Mouse (Mus musculus) CH12.LX (cell line): Measurements from ENCODE around the gene Ginm1. TPM values are rescaled to one million over a fixed set of nuclear protein-coding genes. Genes with fewer than 3 reads are reported as not detected.

Experiments used
- DNase-seq: peaks from one replicate; pipeline ENCODE4 v3.0.0-alpha.2; 2013; ENCODE audit errors: extremely low read depth
- H3K27ac ChIP-seq: 2 replicates; pipeline ENCODE4 v1.5.1; 2012; ENCODE audit warnings: low read depth, mild to moderate bottlenecking, control low read depth, moderate library complexity; ENCODE audit not compliant: insufficient read depth
- H3K27me3 ChIP-seq: replicated peaks from 2 replicates; pipeline ENCODE3; 2012; ENCODE audit warnings: inconsistent platforms
- H3K36me3 ChIP-seq, 2 experiments: replicated peaks in 1 of 2; 2 replicates each; pipeline versions ENCODE3 to v1.6.1; 2012; ENCODE audit warnings: inconsistent platforms in 1 of 2, low read length in 1 of 2, mild to moderate bottlenecking in 1 of 2, mixed read lengths in 1 of 2, moderate library complexity in 1 of 2; ENCODE audit not compliant: control insufficient read depth in 1 of 2, insufficient read depth in 1 of 2
- H3K4me1 ChIP-seq, 2 experiments: 2 replicates each; pipeline ENCODE4 v1.6.1; 2012; ENCODE audit warnings: inconsistent platforms in 1 of 2, moderate library complexity in 1 of 2; ENCODE audit not compliant: insufficient read depth in 2 of 2, control insufficient read depth in 1 of 2
- H3K4me2 ChIP-seq: 2 replicates; pipeline ENCODE4 v1.6.1; 2012; ENCODE audit warnings: low read depth, mild to moderate bottlenecking, control low read depth; ENCODE audit not compliant: poor library complexity, insufficient read depth, severe bottlenecking
- H3K4me3 ChIP-seq, 3 experiments: fragments of 150-350 bp in 1 of 3; sonication (generic) in 1 of 3; replicated peaks in 1 of 3; 2 replicates each; pipeline versions ENCODE3 to v1.5.1; 2011 to 2012; ENCODE audit warnings: low read depth in 2 of 3, low read length in 2 of 3, mild to moderate bottlenecking in 2 of 3, moderate library complexity in 2 of 3, control low read depth in 1 of 3, improper control_type of control experiment in 1 of 3, inconsistent platforms in 1 of 3, mixed read lengths in 1 of 3; ENCODE audit not compliant: poor library complexity in 1 of 3
- H3K79me2 ChIP-seq: replicated peaks from 2 replicates; pipeline ENCODE4 v1.6.1; 2012; ENCODE audit warnings: mild to moderate bottlenecking, moderate library complexity; ENCODE audit not compliant: control insufficient read depth, poor library complexity, insufficient read depth, severe bottlenecking; ENCODE audit errors: extremely low read depth
- H3K9ac ChIP-seq: 2 replicates; pipeline ENCODE4 v1.6.1; 2012; ENCODE audit warnings: low read depth, mild to moderate bottlenecking, control low read depth, moderate library complexity; ENCODE audit not compliant: insufficient read depth
- H3K9me3 ChIP-seq: replicated peaks from 2 replicates; pipeline ENCODE3; 2012; ENCODE audit warnings: low read length, inconsistent platforms, mixed read lengths
- BHLHE40 ChIP-seq: IDR thresholded peaks from 2 replicates; pipeline ENCODE4 v1.6.1; 2011; ENCODE audit warnings: mild to moderate bottlenecking, low read depth, low read length, improper control_type of control experiment
- CHD1 ChIP-seq: IDR thresholded peaks from 2 replicates; pipeline ENCODE4 v1.6.1; 2012; ENCODE audit warnings: low read depth, low read length, improper control_type of control experiment, inconsistent platforms
- CHD2 ChIP-seq: IDR thresholded peaks from 2 replicates; pipeline ENCODE4 v1.6.1; 2011; ENCODE audit warnings: low read length, improper control_type of control experiment
- CTCF ChIP-seq, 2 experiments: IDR thresholded peaks in 1 of 2; conservative IDR thresholded peaks in 1 of 2; 2 replicates each; pipeline ENCODE4 v1.5.1; 2011 to 2012; ENCODE audit warnings: low read depth in 2 of 2, low read length in 2 of 2, improper control_type of control experiment in 1 of 2, inconsistent platforms in 1 of 2, mild to moderate bottlenecking in 1 of 2, moderate library complexity in 1 of 2
- E2F4 ChIP-seq: IDR thresholded peaks from 2 replicates; pipeline ENCODE4 v1.6.1; 2011; ENCODE audit warnings: low read depth, low read length, improper control_type of control experiment; ENCODE audit not compliant: insufficient replicate concordance
- ELF1 ChIP-seq: IDR thresholded peaks from 2 replicates; pipeline ENCODE4 v1.6.1; 2014; ENCODE audit warnings: low read depth, mild to moderate bottlenecking, inconsistent platforms, low read length, improper control_type of control experiment
- EP300 ChIP-seq: IDR thresholded peaks from 2 replicates; pipeline ENCODE4 v1.6.1; 2011; ENCODE audit warnings: low read length, improper control_type of control experiment
- ETS1 ChIP-seq: conservative IDR thresholded peaks from 2 replicates; pipeline ENCODE4 v1.6.1; 2012; ENCODE audit warnings: low read depth, mild to moderate bottlenecking, inconsistent platforms, low read length, improper control_type of control experiment, moderate library complexity
- GABPA ChIP-seq: IDR thresholded peaks from 2 replicates; pipeline ENCODE4 v1.6.1; 2012; ENCODE audit warnings: low read depth, low read length, improper control_type of control experiment, inconsistent platforms; ENCODE audit not compliant: insufficient replicate concordance
- HCFC1 ChIP-seq: IDR thresholded peaks from 2 replicates; pipeline ENCODE4 v1.6.1; 2012; ENCODE audit warnings: low read depth, mild to moderate bottlenecking, inconsistent platforms, low read length, improper control_type of control experiment
- IRF4 ChIP-seq: IDR thresholded peaks from 2 replicates; pipeline ENCODE4 v1.6.1; 2014; ENCODE audit warnings: low read depth, mild to moderate bottlenecking, inconsistent platforms, low read length, improper control_type of control experiment
- KAT2A ChIP-seq: IDR thresholded peaks from 2 replicates; pipeline ENCODE4 v1.6.1; 2012; ENCODE audit warnings: low read length, improper control_type of control experiment, inconsistent platforms; ENCODE audit not compliant: insufficient replicate concordance
- MAFK ChIP-seq: IDR thresholded peaks from 2 replicates; pipeline ENCODE4 v1.6.1; 2011; ENCODE audit warnings: low read length, improper control_type of control experiment; ENCODE audit not compliant: insufficient replicate concordance
- MAX ChIP-seq: IDR thresholded peaks from 2 replicates; pipeline ENCODE4 v1.6.1; 2011; ENCODE audit warnings: low read length, improper control_type of control experiment
- MAZ ChIP-seq: IDR thresholded peaks from 2 replicates; pipeline ENCODE4 v1.6.1; 2012; ENCODE audit warnings: low read depth, mild to moderate bottlenecking, inconsistent platforms, low read length, improper control_type of control experiment, moderate library complexity
- MEF2A ChIP-seq: IDR thresholded peaks from 2 replicates; pipeline ENCODE4 v1.6.1; 2014; ENCODE audit warnings: low read depth, mild to moderate bottlenecking, inconsistent platforms, low read length, improper control_type of control experiment, borderline replicate concordance
- MXI1 ChIP-seq: IDR thresholded peaks from 2 replicates; pipeline ENCODE4 v1.6.1; 2011; ENCODE audit warnings: mild to moderate bottlenecking, low read depth, low read length, improper control_type of control experiment
- MYC ChIP-seq: IDR thresholded peaks from 2 replicates; pipeline ENCODE4 v1.6.1; 2011; ENCODE audit warnings: low read depth, mild to moderate bottlenecking, improper control_type of control experiment, low read length
- NRF1 ChIP-seq: IDR thresholded peaks from 2 replicates; pipeline ENCODE4 v1.6.1; 2014; ENCODE audit warnings: low read depth, mild to moderate bottlenecking, inconsistent platforms, low read length, improper control_type of control experiment, moderate library complexity
- POLR2A ChIP-seq: IDR thresholded peaks from 2 replicates; pipeline ENCODE4 v1.6.1; 2011; ENCODE audit warnings: low read depth, mild to moderate bottlenecking, improper control_type of control experiment, low read length
- POLR2AphosphoS2 ChIP-seq: IDR thresholded peaks from 2 replicates; pipeline ENCODE4 v1.6.1; 2011; ENCODE audit warnings: low read depth, low read length, improper control_type of control experiment
- RCOR1 ChIP-seq: conservative IDR thresholded peaks from 2 replicates; pipeline ENCODE4 v1.6.1; 2012; ENCODE audit warnings: low read depth, mild to moderate bottlenecking, inconsistent platforms, low read length, improper control_type of control experiment
- SIN3A ChIP-seq: IDR thresholded peaks from 2 replicates; pipeline ENCODE4 v1.6.1; 2012; ENCODE audit warnings: low read length, improper control_type of control experiment, inconsistent platforms
- TBP ChIP-seq: conservative IDR thresholded peaks from 2 replicates; pipeline ENCODE4 v1.6.1; 2011; ENCODE audit warnings: low read depth, low read length, improper control_type of control experiment
- TCF12 ChIP-seq: IDR thresholded peaks from 2 replicates; pipeline ENCODE4 v1.6.1; 2014; ENCODE audit warnings: low read depth, mild to moderate bottlenecking, inconsistent platforms, low read length, improper control_type of control experiment
- UBTF ChIP-seq: IDR thresholded peaks from 2 replicates; pipeline ENCODE4 v1.6.1; 2012; ENCODE audit warnings: low read depth, mild to moderate bottlenecking, inconsistent platforms, low read length, improper control_type of control experiment, moderate library complexity
- USF1 ChIP-seq: IDR thresholded peaks from 2 replicates; pipeline ENCODE4 v1.6.1; 2014; ENCODE audit warnings: low read depth, mild to moderate bottlenecking, inconsistent platforms, low read length, improper control_type of control experiment
- USF2 ChIP-seq: conservative IDR thresholded peaks from 2 replicates; pipeline ENCODE4 v1.6.1; 2011; ENCODE audit warnings: low read depth, low read length, improper control_type of control experiment
- ZKSCAN1 ChIP-seq: IDR thresholded peaks from 2 replicates; pipeline ENCODE4 v1.6.1; 2012; ENCODE audit warnings: low read depth, inconsistent platforms, low read length, improper control_type of control experiment, borderline replicate concordance
- ZMIZ1 ChIP-seq: IDR thresholded peaks from 2 replicates; pipeline ENCODE4 v1.6.1; 2012; ENCODE audit warnings: low read depth, mild to moderate bottlenecking, inconsistent platforms, low read length, improper control_type of control experiment
- dilution Hi-C: fragments of 300-500 bp; cut with MboI; formaldehyde crosslinking; loops from 2 replicates; pipeline ENCODE4 v1.14.3; 2020; ENCODE audit warnings: low sequenced_read_pairs; ENCODE audit not compliant: extremely low pct_unique_long_range_greater_than_20kb, extremely low pct_ligation_motif_present
- in situ Hi-C: fragments of 300-500 bp; cut with MboI; formaldehyde crosslinking; loops from 3 replicates; pipeline ENCODE4 v1.14.3; 2019; ENCODE audit warnings: low sequenced_read_pairs, low pct_ligation_motif_present, low pct_unique_long_range_greater_than_20kb, mixed read lengths
- polyA plus RNA-seq: library from polyadenylated mRNA; unstranded; fragments of >175 nt; gene quantifications from 2 replicates; pipeline ENCODE4 v1.2.1, GENCODE M21; 2012; ENCODE audit warnings: low read depth; ENCODE audit not compliant: insufficient read length
- total RNA-seq, 2 experiments: library from RNA; depleted of rRNA; stranded (reverse); fragments of 300-350 nt in 1 of 2; fragments of >200 nt in 1 of 2; gene quantifications; 2 replicates each; pipeline ENCODE4 v1.2.3; 2012 to 2014

Gene Ginm1
- total and polyA plus RNA-seq, 3 experiments: 11.7 to 38.2 (median 22.5) TPM

GRCm38 (mm10) chr10:7781214-7781613, 11.4 kb downstream of the Ginm1 start:
- Histone ChIP-seq H3K27me3 (no peaks in the 10 kb centered on the region), H3K4me2 (peak overlapping the region; percentile 86), H3K79me2 (no peaks in the 10 kb centered on the region), H3K9me3 (no peaks in the 10 kb centered on the region), H3K36me3 (peaks cover 5 to 24% of the 10 kb centered on the region in 2 experiments), H3K27ac (no peak overlapping the region), H3K4me3 (peak overlapping the region; percentile 52 to 98 (median 59)), H3K9ac (peak overlapping the region; percentile 61; the same call in 1 of the 2 replicates), H3K4me1 (peaks cover 0 to 12% of the 10 kb centered on the region in 2 experiments; a peak in 2 of 4 replicates)
- 0 out of 2 replicates have a peak, but pooled peaks have one; percentile 11 for TF ChIP-seq TBP
- no peak for TF ChIP-seq USF1
- no peak for TF ChIP-seq MXI1
- DNase-seq: no peak
- in situ Hi-C loops (loop anchor here (25.0 kb wide), 1 partner anchor 444 kb away; no protein-coding TSS in a partner anchor), dilution Hi-C loops (no loop called here)

GRCm38 (mm10) chr10:7780238-7781176, 12.1 kb downstream of the Ginm1 start:
- H3K36me3 ChIP-seq: peaks cover 6 to 31% of the 10 kb centered on the region in 2 experiments
- DNase-seq: peak; percentile 91
- H3K4me2 ChIP-seq: peak overlapping the region; percentile 86
- no peaks in the 10 kb centered on the region for H3K79me2 ChIP-seq
- no peaks in the 10 kb centered on the region for H3K9me3 ChIP-seq
- peak overlapping the region; percentile 79 for H3K9ac ChIP-seq
- dilution Hi-C loops: no loop called here
- in situ Hi-C loops: loop anchor here (25.0 kb wide), 1 partner anchor 443 kb away; no protein-coding TSS in a partner anchor
- peaks cover 0 to 12% of the 10 kb centered on the region in 2 experiments; a peak in 2 of 4 replicates for H3K4me1 ChIP-seq
- H3K27me3 ChIP-seq: no peaks in the 10 kb centered on the region
- peak overlapping the region; percentile 47 for H3K27ac ChIP-seq
- H3K4me3 ChIP-seq: peak overlapping the region; percentile 88 to 98 (median 90)
- TF ChIP-seq MAZ (no peak), GABPA (no peak), ZKSCAN1 (no peak), NRF1 (peak; percentile 76), ZMIZ1 (no peak), MEF2A (no peak; the same call in 1 of the 2 replicates), RCOR1 (no peak), MYC (no peak), POLR2A (peak; percentile 57), POLR2AphosphoS2 (no peak), IRF4 (0 out of 2 replicates have a peak, but pooled peaks have one; percentile 25), ELF1 (no peak), CHD1 (no peak), USF2 (no peak), USF1 (no peak), EP300 (no peak), UBTF (no peak), CHD2 (no peak), KAT2A (no peak), SIN3A (no peak), TCF12 (peak; percentile 37; the same call in 1 of the 2 replicates), BHLHE40 (no peak), E2F4 (no peak), MAFK (no peak), MAX (0 out of 2 replicates have a peak, but pooled peaks have one; percentile 19), CTCF (conservative IDR thresholded peaks at IDR 0.05 in 1 of 2, IDR thresholded peaks at IDR 0.05 in 1 of 2; ENCODE audit: low read depth in 2 of 2, low read length in 2 of 2) (no peak), HCFC1 (peak; percentile 61; the same call in 1 of the 2 replicates), ETS1 (no peak)
